Mouse (Mus musculus): ENCODE data around the gene Dnhd1. TPM values are rescaled to one million over a fixed set of nuclear protein-coding genes. Genes with fewer than 3 reads are reported as not detected.

Gene Dnhd1
- total RNA-seq (2021) = 1 to 10 TPM; 4.1 to 4.8 TPM

DNA sequence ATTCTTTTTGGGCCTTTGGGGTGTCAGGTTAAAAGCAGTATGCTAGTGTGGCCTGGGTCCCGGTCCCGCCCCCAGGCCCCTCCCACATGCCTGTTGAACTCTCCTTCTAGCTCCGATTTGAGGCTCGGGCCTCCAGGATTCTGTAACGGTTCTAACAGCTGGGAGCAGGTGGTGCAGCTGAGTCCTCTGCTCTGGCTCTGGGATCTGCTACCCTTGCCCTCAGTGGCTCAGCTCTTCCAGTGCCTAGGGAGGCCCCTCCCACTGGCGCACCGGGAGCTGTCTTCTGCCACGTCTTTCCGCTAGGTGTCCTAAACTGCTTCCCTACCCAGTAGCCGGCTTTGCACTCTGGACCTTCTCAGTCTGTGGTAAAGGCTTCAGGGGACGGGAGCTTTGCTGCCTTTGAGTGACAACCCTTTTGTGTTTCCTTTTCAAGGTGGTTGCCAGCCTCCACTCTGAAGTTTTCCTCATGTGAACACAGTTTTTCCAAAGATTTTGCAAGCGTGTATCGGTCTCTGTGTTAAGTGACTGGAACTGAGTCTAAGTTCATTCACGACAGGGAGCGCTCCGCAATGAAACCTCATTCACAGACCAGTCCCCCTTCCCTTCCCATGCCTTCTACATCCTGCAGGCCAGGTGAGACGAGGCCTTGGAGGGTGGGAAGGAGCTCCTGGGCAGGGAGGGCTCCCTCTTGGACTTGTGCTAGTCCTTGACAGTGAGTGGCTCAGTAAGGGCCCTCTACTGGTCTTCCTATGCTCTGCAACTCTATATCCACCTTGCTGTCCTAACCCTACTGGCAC, at the start of gene Dnhd1:
Dnhd1 (plus strand) TSS at position 189 of the 797 bp plus-strand sequence.
- DNase-seq = peak; percentile 51
- intact Hi-C loops (cut with DNase I) = no loop called here

DNA sequence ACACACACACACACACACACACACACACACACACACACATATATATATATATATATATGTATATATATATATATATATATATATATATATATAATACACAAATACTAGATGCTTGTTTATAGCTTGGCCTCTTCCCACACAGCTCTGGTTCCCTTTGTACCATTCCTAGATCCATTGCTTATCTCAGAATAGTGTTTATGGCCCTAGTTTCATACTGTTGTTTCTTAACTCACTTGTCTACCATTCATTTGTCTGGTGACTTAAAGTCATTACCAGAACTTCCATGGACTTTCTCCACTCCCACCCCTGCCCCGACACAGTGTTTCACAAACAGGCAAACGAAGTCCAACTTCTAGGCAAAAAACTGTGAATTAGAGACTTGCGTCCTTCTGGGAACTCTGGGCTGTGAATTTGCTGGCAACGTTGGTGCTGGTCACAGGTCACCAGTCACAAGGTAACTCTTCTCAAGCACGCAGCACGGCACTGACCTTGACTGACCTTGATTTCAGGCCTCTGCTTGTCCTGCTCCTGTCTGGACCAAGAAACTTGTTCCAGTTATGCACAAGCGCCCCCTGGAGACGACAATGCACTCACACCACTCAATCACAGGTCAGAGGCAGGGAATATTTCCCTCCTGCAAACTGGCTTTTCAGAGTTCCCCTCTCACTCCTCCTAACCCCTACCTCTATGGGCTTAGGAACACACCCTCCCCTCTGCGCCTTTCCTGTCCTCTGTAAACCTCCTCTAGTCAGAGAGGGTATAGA, 47.6 kb upstream of the Dnhd1 start:
- intact Hi-C loops (cut with DNase I) = no loop called here
- peak; percentile 80 for DNase-seq

DNA sequence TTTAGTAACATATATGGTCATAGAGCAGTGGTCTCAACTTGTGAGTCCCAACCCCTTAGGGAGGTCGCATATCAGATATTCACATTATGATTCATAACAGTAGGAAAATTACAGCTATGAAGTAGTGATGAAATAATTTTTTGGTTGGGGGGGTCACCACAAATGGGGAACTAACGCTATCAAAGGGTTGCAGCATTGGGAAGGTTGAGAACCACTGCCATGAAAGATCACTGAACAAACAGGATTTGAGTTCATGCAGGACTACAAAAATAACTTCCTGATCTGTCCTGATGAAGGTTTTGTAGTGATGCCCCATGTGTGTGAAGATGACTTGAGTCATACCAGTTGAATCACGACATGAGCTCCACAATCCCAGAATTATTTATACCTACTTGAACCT, 42.2 kb upstream of the Dnhd1 start:
- DNase-seq = no peak
- intact Hi-C loops (cut with DNase I) = no loop called here

DNA sequence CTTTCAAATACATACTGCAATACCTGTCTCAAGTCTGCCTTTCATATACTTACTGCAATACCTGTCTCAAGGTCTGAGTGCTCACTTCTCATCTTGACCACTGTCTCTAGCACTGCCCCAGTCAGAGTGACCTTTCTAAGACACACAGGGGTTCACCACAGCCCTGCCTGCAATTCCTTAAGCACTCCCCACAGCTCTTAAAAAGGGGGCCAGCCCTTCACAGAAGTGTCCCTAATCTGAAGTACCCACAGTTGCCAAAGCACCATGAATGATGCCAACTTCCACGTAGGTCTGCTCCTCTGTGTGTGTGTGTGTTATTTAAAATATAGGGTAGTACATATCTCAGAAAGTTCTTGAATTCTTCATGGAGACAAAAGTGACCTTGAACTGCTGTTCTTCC, 38.9 kb upstream of the Dnhd1 start:
- no peak for DNase-seq
- intact Hi-C loops (cut with DNase I) = no loop called here

DNA sequence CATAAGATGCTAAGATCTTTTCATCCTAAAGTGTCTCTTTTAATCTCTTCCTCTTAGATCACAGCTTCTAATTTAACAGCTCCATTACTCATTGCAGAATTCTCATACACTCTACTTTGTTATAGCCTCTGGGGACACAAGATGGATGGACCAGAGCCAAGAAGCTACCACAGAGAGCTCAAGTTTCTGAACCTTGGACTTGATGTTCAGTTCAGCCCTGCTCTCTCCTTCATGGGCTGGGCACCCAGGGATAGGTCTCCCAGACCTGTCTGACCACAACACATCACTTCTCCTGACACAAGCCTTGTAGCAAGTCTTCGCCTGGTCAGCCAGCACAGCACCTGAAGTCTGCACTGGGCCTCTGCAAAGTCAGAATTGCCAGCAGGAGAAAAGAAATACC, 36.2 kb upstream of the Dnhd1 start:
- intact Hi-C loops (cut with DNase I) = no loop called here
- no peak for DNase-seq

DNA sequence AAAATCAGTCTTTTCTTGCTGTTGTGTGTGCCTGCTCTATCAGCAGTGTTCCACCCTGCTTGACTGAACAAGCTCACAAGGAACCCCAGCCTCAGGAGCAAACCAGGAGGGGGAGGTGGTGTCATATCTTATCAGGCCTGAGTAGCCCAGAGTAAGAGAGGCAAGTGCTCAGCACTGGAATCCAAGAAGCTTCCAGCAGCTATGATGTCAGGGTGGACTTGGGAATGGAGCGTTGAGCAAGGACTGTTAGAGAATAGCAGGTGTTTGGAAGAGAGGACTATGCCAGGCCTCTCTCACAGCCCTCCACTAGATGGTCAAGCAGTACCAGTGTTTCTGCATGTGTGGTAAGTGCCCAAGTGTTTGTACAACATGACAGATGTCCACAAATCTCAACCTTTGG, 34.9 kb upstream of the Dnhd1 start:
- intact Hi-C loops (cut with DNase I) = no loop called here
- no peak for DNase-seq

DNA sequence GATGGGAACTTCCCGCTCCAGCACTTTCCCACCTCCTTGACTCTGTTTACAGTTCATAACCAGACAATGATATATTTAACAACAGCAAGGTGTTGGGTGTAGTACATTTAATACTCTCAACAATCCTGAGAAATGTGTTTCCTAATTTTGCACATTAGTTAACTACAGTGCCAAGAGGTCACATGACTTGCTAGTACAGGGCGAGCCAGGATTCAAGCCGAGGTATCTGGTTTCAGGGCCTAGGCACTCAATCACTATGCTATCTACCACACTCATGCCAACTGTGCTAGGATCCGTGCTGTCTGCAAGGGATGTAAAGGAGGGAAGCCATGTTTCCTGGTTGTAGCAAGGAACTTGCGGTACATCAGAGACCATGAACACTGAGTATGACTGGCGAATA, 34.1 kb upstream of the Dnhd1 start:
- intact Hi-C loops (cut with DNase I) = no loop called here
- DNase-seq = no peak

DNA sequence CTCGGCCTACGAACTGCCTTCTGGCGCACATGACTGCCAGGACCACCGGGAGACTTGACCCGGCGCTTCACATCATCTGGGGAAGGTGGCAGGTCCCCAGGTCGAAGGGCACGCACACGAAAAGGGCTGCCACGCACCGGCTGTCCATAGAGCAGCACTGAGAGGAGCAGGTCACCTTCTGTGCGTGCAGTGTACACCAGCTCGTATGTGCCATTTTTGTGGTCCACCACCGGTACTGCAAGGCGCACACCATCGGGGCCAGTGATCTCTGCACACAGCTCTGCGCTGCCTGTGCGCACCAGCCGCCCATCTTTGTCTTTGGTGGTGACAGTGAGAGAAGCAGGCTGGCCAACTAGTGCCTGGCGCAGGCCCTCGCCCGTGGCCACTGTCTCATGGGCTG, 32.8 kb upstream of the Dnhd1 start:
- DNase-seq = no peak
- intact Hi-C loops (cut with DNase I) = no loop called here

DNA sequence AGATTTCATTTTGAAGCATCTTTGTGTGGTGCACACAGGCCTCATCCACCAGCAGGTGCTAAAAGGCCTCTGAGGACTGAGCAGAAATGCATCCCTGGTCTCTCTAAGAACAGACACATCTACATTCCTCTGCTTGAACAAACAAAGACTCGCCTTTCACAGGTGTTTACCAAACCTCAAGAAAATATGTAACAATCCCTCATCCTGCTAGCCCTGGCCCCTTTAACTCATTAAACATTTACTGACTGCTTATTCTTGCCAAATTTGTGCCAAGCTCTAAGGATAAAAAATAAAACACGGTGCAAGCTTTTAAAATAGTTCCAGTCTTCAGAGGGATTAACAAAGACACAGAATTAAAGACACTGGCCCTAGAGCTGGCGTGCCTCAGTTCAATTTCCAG, 30.9 kb upstream of the Dnhd1 start:
- intact Hi-C loops (cut with DNase I) = no loop called here
- no peak for DNase-seq

DNA sequence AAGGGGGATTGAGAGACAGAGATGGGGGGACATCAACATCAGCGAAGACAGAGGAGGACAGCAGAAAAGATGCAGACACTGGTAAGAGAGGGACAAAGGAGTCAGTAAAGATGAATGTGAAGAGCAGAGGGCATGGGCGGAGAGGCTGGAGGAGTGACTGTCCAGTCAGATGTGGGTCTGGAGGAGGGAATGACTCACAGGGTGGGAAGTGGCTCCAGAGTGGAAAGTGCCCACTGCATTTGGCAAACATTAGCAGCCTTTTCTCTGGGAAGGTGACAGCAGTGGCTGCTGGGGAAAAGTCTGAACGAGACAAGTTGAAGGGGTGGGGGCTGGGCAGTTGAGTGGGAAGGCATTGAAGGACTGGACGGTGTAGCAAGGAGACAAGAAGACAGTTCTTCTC, 29.6 kb upstream of the Dnhd1 start:
- no peak for DNase-seq
- intact Hi-C loops (cut with DNase I) = no loop called here

DNA sequence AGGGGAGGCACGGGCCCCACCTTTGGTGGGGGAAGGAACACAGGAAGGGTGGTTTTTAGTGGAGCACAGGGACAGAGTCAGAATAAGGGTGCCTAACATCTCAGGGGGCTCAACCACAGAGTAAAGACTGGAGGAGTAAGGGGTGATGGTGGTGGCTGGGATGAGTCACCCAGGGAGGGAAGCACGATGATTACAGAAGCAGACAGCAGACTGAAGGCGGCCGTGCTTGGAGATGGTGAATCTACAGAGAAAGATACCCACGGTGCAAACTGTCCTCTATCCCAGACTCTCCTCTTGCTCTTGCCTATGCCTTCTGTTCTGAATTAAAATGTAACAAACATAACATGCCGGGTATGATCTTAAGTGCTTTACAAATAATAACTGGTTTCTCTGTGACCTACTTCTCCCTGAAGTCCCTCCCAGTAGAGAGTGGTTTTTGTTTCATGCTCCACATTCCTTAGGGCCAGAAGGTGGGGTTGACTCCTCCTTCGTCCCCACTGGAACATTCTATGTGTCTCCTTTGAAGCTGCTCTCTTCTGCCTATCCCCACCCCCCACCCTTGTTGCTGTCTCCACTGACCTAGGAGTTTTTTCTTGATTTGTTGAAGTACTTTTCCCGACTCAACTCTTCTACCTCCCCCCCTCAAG, 28.9 kb upstream of the Dnhd1 start:
- no peak for DNase-seq
- intact Hi-C loops (cut with DNase I) = no loop called here

DNA sequence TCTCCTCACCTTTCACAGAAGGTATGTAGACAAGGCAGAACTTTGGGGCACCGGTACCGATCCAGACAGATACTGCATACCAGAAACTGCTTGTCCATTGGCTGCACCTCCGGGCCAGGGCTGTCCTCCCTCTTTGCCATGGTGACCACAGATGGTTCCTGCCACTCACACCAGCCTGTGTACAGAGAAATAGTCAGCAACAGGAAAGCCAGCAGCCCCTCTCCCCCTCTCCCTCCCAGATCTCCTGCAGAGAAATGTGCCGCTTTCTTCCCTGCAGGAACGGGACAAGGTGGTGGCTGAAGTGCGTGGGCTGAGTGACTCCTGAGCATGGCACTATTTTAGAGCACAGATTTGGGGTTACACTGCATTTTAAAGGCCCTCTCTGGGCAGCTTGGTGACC, 25.2 kb upstream of the Dnhd1 start:
- DNase-seq = no peak
- intact Hi-C loops (cut with DNase I) = no loop called here

DNA sequence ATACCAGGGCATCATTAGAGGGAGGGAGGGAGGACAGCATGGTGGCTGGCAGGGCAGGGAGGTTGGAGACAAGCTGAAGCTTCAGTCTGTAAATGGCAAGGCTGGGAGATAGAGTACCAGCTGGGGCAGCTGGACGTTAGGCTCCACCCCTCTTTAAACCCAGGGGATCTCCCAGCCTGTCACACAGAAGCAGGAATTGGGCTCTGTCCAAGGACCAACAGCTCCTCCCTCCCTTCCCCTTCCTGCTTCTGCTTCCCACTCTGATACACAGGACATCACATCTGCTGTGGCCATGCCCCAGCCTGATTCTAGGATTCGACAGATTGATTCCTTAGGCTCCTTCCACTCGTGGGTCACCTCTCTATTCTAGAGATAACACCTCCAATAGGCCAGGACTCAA, 22.0 kb upstream of the Dnhd1 start:
- peak; percentile 82 for DNase-seq
- intact Hi-C loops (cut with DNase I) = no loop called here

DNA sequence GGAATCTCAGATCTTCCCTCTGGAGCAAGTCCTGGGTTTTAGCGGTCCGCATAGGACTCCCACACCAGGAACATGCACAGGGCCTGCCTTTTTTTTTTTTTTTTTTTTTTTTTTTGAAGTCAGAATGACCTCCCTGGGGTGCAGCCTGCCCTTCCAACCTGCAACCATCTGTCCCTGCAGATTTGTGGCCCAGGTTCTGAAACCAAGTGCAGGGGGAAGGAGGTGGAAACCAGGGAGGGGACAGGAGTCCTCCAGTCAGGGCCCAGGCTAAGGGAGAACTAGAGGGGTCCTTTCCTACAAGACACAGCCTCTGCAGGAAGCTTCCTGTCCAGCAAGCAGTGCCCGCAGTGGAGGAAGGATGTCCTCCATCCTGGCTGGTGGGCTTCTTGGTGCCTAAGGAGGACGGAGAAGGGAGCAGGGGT, 18.1 kb upstream of the Dnhd1 start:
- intact Hi-C loops (cut with DNase I) = loop anchor here (5.0 to 10.0 kb wide), 2 partner anchors 80 to 172 kb away; partner anchors contain the start of gene Smpd1
- no peak for DNase-seq

DNA sequence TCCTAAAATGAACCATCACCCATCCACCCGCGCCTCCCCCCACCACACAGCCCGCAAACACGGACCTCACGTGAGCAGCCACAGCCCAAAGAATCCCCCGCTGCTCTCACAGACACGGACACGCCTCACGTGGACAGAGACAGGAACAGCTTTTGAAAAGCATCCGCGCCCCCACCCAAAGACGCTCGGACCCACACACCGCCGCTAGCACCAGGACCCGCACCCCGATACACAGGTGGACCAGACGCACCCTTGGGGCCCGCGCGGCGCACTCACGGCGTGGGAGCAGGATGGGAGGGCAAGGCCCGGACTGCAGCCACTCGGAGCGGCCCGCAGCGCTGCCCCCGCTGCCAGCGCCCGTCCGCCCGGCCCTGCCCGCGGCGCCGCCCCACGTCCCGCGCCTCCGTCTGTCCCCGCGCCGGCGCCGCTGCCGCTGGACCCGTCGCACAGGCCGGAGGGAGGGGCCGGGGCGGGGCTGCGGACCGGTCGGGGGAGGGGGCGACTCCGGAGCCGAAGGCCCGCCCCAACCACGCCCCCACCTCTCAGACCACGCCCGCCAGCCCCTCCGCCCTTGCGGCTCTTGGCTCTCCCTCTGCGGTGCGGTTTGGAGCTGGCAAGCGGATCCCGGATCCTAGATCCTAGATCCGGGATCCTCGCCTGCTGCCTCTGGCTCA, 17.4 kb upstream of the Dnhd1 start, which contains the start of gene Trim3:
Trim3 (minus strand) TSS at position 445 of the 674 bp plus-strand sequence.
- intact Hi-C loops (cut with DNase I) = loop anchor here (5.0 to 10.0 kb wide), 2 partner anchors 81 to 172 kb away; partner anchors contain the start of gene Smpd1

DNA sequence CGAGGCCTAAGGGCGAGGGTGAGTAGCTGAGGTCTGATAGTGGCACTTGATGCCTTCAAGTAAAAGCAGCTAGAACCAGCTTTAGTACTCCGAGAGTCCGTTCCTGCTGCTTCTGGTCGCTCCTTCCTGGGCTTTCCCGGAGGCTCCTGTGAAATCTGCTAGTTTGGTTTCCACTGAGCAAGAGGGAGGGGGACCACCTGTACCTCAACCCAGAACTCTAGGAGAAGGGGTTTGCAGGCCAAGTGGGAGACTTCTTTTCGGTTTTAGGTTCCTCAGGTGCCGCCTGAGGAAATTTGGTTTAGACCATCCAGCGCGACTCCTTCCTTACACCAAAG, 16.9 kb upstream of the Dnhd1 start:
- intact Hi-C loops (cut with DNase I) = loop anchor here (5.0 to 10.0 kb wide), 2 partner anchors 81 to 171 kb away; partner anchors contain the start of gene Smpd1
- no peak for DNase-seq

More for the DNA sequence above, 17.4 kb upstream of the Dnhd1 start, which contains the start of gene Trim3:
- peak; percentile 95 for DNase-seq

DNA sequence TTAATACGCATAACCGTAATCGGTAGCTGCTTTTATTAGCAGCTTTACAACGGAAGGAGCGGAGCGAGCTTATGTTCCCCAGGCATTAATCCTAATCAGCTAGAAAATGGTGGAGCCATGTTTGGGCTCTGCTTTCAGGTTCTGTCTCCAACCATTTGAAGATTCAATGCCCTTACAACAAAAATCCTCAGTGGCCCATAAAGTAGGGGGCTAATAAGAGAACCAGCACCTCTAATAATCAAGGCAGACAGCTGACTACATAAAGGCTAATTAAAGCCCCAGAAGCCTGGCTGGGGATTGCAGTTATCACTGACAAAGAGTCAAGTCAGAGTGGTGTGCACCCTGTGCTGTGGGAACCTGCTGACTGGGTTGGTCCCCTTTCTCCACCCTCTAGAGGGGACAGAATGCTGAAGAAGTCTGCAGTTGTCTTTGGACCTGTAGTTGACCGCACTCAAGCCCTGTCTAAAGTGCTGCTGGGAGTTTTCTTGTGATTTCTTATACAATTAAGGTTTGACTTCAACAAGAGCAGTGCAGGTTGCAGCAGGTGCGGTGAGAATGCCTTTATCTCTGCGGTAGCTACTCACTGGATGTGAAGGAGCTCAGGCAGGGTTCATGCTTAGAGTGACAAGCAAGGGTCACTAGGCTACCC, 16.2 kb upstream of the Dnhd1 start:
- DNase-seq = no peak
- intact Hi-C loops (cut with DNase I) = loop anchor here (5.0 to 10.0 kb wide), 2 partner anchors 82 to 170 kb away; partner anchors contain the start of gene Smpd1

DNA sequence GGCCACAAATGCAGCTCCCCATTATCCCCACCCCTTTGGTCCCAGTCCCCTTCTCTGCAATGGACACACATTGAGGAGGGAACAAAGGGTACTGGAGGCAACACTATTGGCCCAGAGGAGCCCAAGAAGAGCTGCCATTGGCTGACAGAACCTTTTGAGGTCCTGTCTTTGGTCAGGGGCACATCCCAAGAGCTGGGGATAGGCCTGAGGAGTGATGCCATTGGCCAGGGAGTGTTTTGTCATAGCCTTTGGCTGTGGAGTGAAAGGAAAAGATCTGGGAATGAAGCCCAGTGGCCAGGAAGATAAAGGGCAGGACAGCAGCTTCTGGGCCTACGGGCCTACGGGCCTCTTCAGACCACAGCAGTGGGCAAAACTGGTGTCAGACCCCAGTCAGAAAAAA, 14.9 kb upstream of the Dnhd1 start:
- DNase-seq = no peak
- intact Hi-C loops (cut with DNase I) = loop anchor here (10.0 kb wide), 1 partner anchor 169 kb away; no protein-coding TSS in a partner anchor

DNA sequence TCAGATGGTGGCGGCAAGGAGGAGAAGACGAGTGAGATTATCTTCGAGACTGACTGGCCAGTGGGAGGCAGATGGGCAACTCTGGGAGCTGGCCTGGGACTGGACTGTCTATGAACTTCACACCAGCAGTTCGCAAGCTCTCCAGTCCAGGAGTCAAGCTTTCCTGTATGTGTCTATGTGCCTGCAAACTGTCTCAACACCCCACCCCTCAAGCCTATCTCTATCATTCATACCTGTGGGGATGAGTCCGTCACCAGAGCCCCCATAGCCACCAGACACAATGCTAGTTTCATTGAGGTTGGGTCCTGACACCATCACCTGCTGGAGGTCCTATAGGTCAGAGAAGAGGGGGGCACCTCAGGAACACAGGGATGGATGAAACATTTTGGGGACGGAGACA, 11.9 kb upstream of the Dnhd1 start:
- no peak for DNase-seq
- intact Hi-C loops (cut with DNase I) = loop anchor here (10.0 kb wide), 1 partner anchor 166 kb away; no protein-coding TSS in a partner anchor

DNA sequence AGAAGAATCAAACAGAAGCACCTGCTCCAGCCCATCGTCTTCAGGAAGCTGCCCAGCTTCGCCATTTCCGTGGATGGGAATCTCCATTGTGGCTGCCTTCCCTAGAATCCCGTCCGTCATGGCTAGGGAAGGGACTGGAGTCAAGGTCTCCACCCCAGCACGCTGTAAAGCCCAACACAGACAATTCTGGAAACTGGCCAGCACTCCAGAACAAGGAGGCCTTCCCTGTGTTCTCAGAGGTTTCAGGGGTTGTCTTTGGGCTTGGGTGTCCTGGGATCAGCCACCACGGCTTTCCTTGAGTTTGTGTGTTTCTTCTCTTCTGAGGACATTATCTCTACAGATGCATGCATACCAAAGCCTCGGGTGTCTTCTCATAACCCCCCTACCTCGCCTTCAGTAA, 11.3 kb upstream of the Dnhd1 start:
- intact Hi-C loops (cut with DNase I) = loop anchor here (10.0 kb wide), 1 partner anchor 165 kb away; no protein-coding TSS in a partner anchor
- no peak for DNase-seq

Data from left cerebral cortex, postnatal 4 days (tissue).